In the genomic region with DNA sequence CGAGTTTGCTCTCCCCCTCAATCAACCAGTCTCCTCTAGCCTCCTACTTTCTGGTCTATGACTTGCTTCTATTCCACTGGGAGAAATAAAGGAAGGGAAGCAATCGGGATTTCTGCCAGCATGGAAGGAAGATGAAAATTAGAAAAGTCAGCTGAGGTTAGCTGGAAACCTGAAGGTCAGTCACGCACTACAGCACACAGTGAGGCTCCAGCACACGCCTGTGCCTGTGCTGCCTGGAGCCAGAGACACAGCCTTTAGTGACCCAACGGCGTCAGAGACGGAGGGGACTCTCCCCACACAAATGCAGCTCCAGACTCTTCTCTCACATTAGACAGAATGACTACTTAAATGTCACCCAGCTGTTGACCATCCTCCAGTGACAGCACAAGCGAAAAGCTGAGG, we compare ENCODE assay signal across 18 mouse cellular contexts. TPM values are rescaled to one million over a fixed set of nuclear protein-coding genes. Genes with fewer than 3 reads are reported as not detected.
DNase-seq lines count a peak whose midpoint lies in the region; ATAC-seq and TF ChIP-seq lines count a peak whose summit lies in the region.
"Had no signal": no experiment of that assay in that cellular context is flagged by ENCODE, and none has a peak within 500 bp of the region (broad histone marks: within the 10 kb centered on the region; RNA-seq: fewer than 3 reads in every experiment).

No protein-coding gene starts in this region.

- no peaks in the 10 kb centered on the region for H3K36me3 ChIP-seq in heart, adult 2 months (ENCODE audit: control insufficient read depth, insufficient read depth, low read length)
- H3K36me3 ChIP-seq in heart, embryonic 10.5 days = no peaks in the 10 kb centered on the region
- H3K36me3 ChIP-seq in neural tube, embryonic 13.5 days = no peaks in the 10 kb centered on the region

- no peak for TF ChIP-seq CTCF in heart, adult 2 months (IDR thresholded peaks at IDR 0.05)

- intact Hi-C loops in heart, adult 2 months (cut with DNase I) = no loop called here

- no peaks in the 10 kb centered on the region for H3K9me3 ChIP-seq in heart, embryonic 10.5 days
- H3K9me3 ChIP-seq in neural tube, embryonic 13.5 days = no peaks in the 10 kb centered on the region
- H3K9me3 ChIP-seq: megakaryocyte, embryonic 14.5 days had no signal

- WGBS in heart, adult 2 months = 35% methylated on average over 8 of the region's 8 CpGs
- WGBS in heart, embryonic 10.5 days = 65% methylated on average over 8 of the region's 8 CpGs
- WGBS in neural tube, embryonic 13.5 days = 54% methylated on average over 8 of the region's 8 CpGs

- peak overlapping the region; percentile 4; the same call in 1 of the 2 replicates for H3K27ac ChIP-seq in heart, adult 2 months
- H3K27ac ChIP-seq in heart, embryonic 10.5 days = no peak overlapping the region
- no peak overlapping the region for H3K27ac ChIP-seq in neural tube, embryonic 13.5 days (replicated peaks)

- H3K4me2 ChIP-seq in neural tube, embryonic 13.5 days = no peak overlapping the region
- H3K4me2 ChIP-seq: liver, embryonic 11.5 days had no signal

- peak; percentile 25 to 29 for DNase-seq in heart, adult 2 months
- no peak for DNase-seq in heart, embryonic 10.5 days (ENCODE audit: low spot score)
- DNase-seq in neural tube, embryonic 10.5 days (ENCODE audit: extremely low spot score, low spot score) = no peak
- DNase-seq in kidney, postnatal 25 days = peak; percentile 38 to 66
- no peak for DNase-seq in thymus, postnatal 36 days
- no peak for DNase-seq in Muller cell, postnatal 12 days (ENCODE audit: inconsistent ontology term)
- DNase-seq: layer of hippocampus, adult 9-11 months; spleen, adult 18-20 months had no signal

- peaks cover 13% of the 10 kb centered on the region for H3K4me1 ChIP-seq in heart, adult 2 months (ENCODE audit: control insufficient read depth, insufficient read depth, low read length)
- peaks cover 9% of the 10 kb centered on the region for H3K4me1 ChIP-seq in heart, embryonic 10.5 days
- peaks cover 9% of the 10 kb centered on the region; the same call in 1 of the 2 replicates for H3K4me1 ChIP-seq in neural tube, embryonic 13.5 days (replicated peaks)
- H3K4me1 ChIP-seq: megakaryocyte, embryonic 14.5 days had no signal

- no peaks in the 10 kb centered on the region for H3K79me2 ChIP-seq in heart, adult 2 months (replicated peaks; ENCODE audit: control insufficient read depth, insufficient read depth, low read length)

- H3K4me3 ChIP-seq in heart, adult 2 months = no peak overlapping the region
- H3K4me3 ChIP-seq in heart, embryonic 10.5 days = no peak overlapping the region
- no peak overlapping the region for H3K4me3 ChIP-seq in neural tube, embryonic 13.5 days
- H3K4me3 ChIP-seq: megakaryocyte, embryonic 14.5 days had no signal

- TF ChIP-seq EP300 in heart, adult 2 months (IDR thresholded peaks at IDR 0.05; ENCODE audit: insufficient read depth, low read depth, low read length) = 0 out of 2 replicates have a peak, but pooled peaks have one; percentile 21

- H3K27me3 ChIP-seq in heart, adult 2 months (ENCODE audit: control insufficient read depth, insufficient read depth, low read length) = no peaks in the 10 kb centered on the region
- H3K27me3 ChIP-seq in heart, embryonic 10.5 days (ENCODE audit: insufficient read depth, poor library complexity, severe bottlenecking) = no peaks in the 10 kb centered on the region
- no peaks in the 10 kb centered on the region for H3K27me3 ChIP-seq in neural tube, embryonic 13.5 days

- 0 out of 2 replicates have a peak, but pooled peaks have one; percentile 16 for TF ChIP-seq POLR2A in heart, adult 2 months (IDR thresholded peaks at IDR 0.05; ENCODE audit: insufficient read depth, low read depth, low read length)

- no peak overlapping the region for H3K9ac ChIP-seq in heart, adult 2 months (ENCODE audit: low read depth, low read length)
- H3K9ac ChIP-seq in neural tube, embryonic 13.5 days = 0 out of 2 replicates have a peak overlapping the region, but pooled peaks have one; percentile 6

- no peak for ATAC-seq in neural tube, embryonic 13.5 days (ENCODE audit: low read depth)
- no peak for ATAC-seq in megakaryocyte, adult 5-6 weeks (ENCODE audit: poor library complexity, severe bottlenecking)
- ATAC-seq: forebrain, embryonic 14.5 days had no signal

RNA-seq across cellular contexts. Expression of a gene that starts 42.6 kb away (rescaled TPM):
- total RNA-seq in heart, adult 2 months (2021) = under 1 TPM in 1 of 2 experiments, not detected in 1; 0.08 TPM
- 0.15 and 0.23 TPM in 2 replicates for polyA plus RNA-seq in heart, adult 2 months (2012; rRNA removed)
- polyA plus RNA-seq in heart, embryonic 10.5 days (2016; fragmentation: Nextera tagmentation; extraction: Ambion mirVana) = 0.07 and 0.62 TPM in 2 replicates
- 1.7 and 2.8 TPM in 2 replicates for polyA plus RNA-seq in neural tube, embryonic 13.5 days (2015; fragmentation: Nextera tagmentation; extraction: Ambion mirVana)
- 0.07 TPM in 1 of 2 replicates, not detected in the other for total RNA-seq in megakaryocyte, adult 5-6 weeks (2015)
- 0.18 and 0.37 TPM in 2 replicates for total RNA-seq in megakaryocyte, adult 5-6 weeks (2017)
- total RNA-seq: gastrocnemius, postnatal 36 days; hematopoietic stem cell, adult 5-6 weeks; MEL; monocyte, adult 5-6 weeks; neutrophil, adult 5-6 weeks had no signal

Comparison
In these comparisons a context has a peak if more than half of its experiments do, and no peak if none do; other contexts are left out.
1. DNase-seq: peak in heart, adult 2 months (2 of 2) and kidney, postnatal 25 days (2 of 2); none in heart, embryonic 10.5 days (single experiment), neural tube, embryonic 10.5 days (single experiment), thymus, postnatal 36 days (0 of 2) and Muller cell, postnatal 12 days (single experiment).